Mouse (Mus musculus) thymus, postnatal 36 days (tissue): ENCODE results near the gene Eml6.
"Not testable (repeated sequence)": the region's sequence is repeated elsewhere in the genome, so short reads cannot be mapped to it uniquely, and the experiment has no call there.

ENCODE experiments used
- DNase-seq, 2 experiments: peaks; one replicate each; pipeline ENCODE4 v3.0.0; 2022; ENCODE audit warnings: mixed read lengths in 2 of 2

Gene Eml6

DNA sequence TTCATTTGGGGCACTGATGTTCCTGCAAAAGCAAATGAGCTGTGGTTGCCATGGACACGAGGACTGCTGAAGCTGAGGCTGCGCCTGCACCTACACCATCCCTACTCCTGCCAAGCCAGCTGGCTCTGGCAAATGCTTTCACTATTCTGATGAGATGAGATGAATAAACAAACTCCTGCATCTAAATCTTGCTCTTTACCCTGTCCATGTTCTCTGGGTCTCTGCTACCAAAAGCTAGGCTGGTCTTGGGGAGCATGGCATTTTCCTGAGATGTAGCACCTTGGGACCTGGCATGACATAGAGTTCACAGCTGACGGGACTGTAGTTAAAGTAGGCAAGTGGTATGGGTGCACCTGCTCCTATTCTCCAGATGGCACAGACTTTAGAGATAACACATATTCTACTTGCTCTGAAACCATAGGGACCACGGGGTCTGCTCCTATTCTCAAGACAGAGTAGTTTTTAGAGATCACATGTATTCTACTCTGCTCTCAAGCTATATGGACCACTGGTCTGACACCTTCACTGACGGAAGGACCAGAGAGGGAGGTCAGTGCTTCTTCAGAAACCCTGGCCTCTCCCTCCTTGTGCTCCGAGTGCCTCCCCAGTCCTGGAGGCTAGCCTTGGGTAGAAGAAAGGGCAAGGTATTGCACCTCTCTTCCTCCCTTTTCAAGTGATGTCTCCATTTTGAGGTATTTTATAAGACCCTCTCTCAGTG, 236.8 kb downstream of the Eml6 start:
- DNase-seq, result no peak

DNA sequence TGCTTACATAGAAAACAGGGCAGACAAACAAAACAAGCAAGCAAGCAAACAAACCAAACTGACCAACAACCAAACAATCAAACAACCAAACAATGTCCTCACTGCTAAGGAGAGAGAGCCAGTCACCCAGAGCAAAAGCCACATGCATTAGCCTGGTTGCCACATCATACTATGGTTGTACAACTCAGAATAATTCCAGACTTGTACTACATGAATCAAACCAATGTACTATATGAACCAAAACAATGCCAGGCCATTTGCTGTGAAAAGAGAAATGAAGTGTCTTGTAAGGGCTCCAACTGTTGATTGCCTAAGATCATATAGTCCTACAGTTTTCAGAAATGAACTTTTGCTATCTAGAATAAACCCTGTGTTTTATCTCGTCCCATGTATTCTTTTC, 237.3 kb downstream of the Eml6 start:
- DNase-seq, result no peak

DNA sequence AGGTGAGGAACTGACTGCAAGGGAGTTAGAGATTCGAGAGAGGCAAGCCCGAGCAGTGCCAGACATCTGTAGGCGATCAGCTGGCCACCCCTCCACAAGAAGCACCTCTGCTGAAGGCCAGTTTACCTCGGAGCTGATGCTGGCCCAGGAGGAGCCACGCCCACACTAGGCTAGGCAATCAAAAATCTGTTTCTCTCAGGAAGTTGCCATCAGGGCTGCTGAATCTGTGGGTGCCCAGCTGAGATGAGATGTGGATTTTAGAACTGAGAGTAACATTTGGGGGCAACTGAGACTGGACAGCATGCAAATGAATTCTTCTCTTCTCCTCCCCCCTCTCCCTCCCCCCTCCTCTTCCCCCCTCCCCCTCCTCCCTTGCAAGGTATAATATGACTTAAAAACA, 238.4 kb downstream of the Eml6 start:
- DNase-seq, result no peak

DNA sequence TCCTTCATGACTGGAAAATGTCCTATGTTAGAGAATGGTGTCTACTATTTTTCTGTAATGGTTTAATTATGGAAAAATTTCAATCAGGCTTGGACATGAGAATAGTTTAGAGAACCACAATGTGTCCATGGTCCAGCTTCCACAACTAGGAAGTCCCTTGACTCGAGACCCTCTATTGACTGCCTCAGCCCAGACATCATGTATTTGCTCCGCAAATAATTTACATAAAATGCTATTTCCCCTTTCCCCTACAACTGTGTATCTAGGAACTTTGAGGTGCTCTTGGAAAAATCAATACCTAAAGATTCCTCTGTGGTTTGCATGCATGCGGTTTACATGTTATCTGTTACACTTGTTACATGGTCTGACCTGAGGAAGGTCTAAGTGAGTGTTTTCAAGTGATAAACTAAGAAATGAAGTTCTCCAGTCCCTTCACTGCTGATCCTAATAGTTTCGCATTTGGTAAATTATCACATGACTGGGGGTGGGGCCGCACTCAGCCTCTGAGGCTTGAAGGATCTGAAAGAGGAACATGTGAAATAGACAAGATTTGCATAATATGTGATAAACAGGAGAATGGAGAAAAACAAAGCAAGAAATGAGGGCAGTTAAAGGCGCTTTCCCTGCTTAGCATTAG, 239.1 kb downstream of the Eml6 start:
- no peak for DNase-seq

DNA sequence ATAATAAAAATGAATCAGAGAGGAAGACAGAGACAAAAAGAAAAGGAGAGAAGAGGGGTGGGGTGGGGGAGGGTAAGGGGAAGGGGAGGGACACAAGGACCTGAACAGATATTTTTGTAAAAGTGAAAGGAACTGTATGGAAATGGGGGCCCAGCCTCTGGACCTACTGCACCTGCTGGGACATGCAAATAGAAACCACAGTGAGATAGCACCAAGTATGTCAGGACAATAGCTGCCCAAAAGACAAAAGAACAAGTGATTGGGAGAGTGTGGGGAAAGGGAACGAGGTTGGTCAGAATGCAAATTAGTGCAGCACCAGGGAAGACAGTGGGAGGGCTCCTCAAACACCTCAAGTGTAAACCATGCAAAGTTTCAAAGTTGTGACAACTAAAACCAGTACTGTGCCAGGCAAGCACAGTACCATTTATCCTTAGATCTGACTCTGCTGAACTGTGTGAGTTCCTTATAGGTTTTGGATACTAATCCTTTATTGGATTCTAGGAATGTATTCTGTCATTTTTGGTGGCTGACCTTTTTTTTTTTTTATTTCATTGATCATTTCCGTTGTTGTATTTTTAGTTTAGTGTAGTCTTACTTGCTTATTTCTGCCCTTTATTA, 246.3 kb downstream of the Eml6 start:
- DNase-seq, result no peak

DNA sequence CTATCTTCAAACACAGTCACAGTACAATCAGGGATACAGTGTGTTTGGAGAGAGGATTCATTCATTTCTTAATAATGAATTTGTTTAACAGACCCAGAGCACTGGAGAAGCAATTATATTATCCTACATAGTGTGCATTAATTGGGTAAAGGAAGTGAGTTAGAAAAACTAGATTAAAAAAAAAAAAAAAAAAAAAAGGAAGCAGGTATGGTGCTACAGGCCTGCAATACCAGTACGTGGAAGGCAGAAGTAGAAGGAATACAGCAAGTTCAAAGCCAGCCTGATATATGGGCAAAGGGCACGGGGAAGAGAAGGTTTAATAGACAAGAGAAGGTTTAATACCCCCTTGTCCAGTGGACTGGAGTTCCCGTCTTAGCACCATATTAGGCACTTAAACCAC, 246.9 kb downstream of the Eml6 start:
- DNase-seq, result no peak

DNA sequence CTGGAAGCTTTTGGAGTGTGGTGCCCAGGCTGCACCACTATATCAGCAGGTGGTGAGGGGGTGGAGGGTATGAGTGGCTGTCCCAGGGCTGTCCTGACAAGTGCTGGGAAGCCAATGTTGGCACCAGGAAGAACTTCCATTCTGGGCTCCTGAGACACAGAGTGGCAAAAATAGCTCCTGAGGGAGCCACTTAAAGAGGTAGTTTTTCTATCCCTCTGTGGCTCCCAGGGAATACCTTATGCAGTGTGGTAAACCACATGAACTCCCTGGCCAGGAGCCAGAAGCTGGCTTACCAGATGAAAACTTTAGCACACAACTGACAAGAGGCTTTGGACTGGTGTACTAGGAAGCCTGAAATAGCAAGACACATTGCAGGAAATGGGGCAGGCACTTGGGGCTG, 247.9 kb downstream of the Eml6 start:
- DNase-seq, result no peak

DNA sequence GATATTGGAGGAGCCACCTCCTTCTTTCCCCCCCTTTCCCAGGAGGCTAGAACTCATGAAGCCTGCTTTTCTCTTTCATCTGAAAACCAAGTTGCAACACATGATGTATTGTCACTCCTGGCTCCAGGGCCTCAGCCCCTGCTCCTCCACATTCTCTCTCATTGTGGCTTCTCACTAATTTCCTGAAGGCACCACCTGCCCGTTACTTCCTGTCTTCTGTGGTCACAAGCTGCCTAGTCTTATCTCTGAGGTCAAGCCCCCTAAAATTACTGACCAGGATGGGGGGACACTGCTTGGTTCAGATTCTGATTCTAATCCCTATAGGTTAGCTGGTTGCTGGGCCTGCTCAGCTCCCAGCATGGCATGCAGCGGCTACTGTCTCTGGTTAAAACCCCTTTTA, 251.1 kb downstream of the Eml6 start:
- no peak for DNase-seq

DNA sequence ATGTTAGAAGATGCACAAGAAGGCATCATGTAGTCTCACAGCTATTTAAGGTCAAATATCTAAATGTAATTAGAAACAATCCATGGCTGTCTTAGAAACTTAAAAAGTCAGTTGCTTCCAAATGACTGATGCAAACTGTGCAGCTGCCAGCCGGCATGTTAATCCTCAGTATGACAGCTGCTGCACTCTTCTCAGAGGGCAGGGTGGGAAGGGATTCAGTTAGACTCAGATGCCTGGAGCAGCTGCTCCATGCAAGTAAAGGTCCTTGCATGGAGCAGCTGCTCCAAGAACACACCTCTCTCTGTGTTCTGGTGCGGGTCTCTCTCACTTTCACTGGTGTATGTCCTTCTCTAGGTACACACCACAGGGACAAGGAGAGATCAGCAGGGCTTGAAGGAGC, 251.5 kb downstream of the Eml6 start:
- no peak for DNase-seq

DNA sequence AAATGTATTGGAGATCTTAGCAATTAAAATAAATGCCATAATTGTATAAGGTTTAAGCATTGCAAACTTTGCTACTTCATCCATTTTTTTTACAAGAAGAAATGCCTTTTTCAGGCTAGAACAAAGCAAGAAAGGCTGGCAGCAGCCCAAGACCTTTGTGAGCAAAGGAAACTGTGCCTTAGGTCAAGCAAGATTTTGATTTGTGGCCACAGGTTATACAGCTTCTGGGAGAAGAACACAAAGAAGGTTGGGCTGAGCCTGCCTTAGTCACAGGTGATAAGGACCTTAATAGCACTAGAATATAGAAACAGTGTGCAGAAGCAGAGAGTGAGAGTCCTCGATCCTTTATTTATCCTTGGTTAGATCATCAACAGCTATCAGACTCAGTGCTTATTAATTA, 253.6 kb downstream of the Eml6 start:
- DNase-seq, result no peak

DNA sequence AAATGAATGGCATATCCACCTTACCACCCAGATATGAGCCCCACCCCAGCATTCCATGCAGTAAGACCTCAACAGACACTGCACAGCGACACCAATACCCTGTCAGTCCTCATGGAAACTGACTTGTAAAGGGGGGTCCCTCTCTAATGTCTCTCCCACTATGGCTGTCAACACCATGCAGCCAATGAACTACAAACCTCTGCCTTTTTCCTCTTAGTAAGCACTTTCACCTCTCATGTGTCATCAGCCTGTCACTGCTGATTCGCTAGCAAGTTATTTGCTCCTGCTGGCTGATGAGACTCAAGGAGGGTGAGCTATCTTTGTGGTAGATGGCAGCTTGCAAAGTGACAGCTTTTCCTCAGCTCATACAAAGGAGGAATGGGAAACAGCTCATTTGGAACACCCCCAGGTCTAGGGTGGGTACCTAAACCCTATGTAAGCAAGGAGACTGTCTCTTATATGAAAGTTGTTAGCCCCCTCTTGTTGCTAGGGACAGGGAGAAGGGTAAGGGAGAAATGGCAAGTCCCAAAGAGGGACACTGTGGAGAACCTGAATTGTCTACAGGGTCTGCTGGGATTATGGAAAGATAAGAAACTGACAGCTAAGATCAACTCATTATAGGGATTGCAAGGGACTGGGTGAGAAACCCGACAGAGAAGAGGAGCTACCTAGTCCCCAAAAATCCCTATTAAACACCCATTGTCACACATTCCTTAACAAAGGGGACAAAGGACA, 255.0 kb downstream of the Eml6 start:
- no peak for DNase-seq

DNA sequence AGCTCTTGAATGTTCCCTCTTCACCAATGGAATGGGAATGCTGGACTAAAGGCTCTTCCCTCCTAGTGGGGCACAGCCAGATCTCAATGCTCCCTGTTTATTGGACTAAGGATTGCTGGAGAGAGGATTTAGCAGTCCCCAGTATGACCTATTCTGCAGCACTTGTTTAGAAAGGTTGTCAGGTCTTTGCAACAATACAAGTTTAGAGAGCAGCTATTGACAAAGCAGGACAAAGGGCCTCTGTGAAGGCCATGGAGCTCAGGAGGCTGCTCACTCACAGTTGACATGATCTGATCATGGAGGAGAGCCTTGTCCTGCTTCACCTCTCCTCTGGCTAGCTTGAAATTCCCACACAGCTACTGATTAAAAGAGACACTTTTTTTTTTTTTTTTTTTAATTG, 257.3 kb downstream of the Eml6 start:
- DNase-seq, result no peak

DNA sequence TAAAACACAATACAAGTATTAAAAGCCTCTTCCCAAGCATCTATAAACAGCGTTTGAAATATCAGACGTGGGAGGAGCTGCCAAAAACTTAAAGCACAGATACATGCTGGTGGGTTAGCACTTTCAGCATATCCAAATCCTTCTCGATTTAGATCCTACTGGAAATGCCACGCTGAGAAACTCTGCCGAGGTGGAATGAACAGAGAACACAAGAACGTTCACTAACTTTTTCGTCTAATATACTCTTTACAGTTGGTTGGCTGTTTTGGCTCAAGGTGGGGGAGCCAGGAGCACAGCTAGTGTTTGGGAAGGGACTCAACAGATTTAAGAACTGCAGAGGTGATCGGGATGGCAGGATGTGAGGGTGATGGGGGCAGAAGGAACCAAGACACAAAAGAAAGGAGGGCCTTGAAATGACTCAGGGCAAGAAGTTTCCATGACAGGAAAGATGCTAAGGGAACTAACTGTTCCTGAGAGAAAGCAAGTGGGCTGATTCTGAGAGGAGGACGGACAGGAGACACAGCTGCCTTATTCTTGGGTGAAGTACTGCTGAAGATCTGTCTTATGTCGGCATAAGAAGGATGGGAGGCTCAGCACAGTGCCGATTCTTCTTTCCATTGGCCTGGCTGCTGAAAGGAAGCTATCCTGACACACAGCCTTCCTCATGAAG, 259.4 kb downstream of the Eml6 start:
- no peak for DNase-seq

DNA sequence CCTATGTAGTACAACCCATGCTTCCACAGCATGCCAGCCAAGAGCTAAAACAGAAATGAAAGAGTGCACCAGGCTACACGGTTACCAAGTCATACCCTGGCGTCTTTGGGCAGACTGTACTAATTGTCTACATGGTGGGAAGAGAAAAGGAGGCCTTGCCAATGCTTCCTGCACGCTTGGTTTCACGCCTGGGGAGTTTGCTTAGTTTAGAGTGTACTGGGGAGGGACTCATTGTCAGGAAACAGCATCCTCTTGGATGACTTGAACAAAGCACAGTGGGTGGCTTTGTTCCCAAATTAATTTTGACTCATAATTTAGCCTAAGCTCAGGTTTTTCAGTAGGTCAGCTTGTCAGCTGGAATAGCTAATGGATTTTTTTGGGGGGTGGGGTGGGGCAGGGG, 260.8 kb downstream of the Eml6 start:
- no peak for DNase-seq

DNA sequence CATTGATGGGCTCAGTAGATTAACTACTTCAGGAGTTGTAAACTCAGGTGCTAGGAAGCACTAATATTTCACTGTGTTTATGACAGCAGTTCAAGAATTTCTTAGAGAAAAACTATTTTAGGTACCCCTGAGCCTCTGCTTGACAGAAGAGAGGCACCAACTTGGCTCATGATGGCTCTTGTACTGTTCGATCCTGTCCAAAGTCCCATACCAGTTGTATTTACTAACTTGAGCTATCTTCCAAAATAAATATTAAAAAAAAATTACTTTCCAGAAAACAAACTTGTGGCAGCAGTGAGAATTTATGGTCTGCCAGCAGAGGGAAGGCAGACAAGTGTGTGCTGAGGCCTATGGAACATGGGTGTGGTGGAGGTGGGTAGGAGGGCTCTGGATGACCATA, 263.1 kb downstream of the Eml6 start:
- no peak for DNase-seq

DNA sequence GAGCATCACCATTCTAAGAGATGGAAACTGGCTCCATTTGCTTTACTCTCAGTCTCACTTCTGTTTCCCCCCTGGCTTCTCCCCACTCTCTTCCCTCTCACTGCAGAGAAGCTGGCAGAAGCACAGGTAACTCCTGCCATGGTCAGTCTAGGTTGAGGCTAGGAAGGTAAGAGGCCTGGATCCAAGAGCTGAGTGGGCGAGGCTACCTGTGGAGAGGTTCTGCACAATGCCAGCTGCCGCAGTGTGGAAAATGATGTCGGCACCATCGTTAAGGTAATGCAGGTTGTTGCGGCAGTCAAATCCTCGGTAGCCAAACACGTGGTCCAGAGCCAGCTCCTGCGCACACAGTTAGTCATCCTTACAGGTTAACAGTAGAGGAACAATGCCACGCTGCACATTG, 264.4 kb downstream of the Eml6 start:
- DNase-seq, result no peak

DNA sequence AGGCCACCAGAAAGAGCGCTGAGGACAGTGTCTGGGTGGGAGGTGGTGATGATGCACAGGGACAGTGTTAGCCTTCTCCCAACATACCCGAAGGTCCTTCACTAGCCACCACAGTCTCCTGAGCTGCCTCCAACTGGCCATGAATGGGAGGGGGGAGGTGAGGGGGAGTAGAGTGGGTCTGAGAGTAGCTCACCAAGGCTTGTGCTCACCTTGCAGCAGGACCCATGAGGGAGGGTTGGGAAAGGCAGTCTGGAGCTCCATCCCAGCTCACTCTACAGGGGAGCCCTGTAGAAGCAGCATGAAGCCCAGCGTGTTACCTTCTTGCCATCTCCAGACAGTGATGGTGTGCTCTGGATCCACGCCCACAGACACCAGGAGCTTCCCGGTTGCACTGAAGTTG, 267.2 kb downstream of the Eml6 start:
- DNase-seq, result no peak

DNA sequence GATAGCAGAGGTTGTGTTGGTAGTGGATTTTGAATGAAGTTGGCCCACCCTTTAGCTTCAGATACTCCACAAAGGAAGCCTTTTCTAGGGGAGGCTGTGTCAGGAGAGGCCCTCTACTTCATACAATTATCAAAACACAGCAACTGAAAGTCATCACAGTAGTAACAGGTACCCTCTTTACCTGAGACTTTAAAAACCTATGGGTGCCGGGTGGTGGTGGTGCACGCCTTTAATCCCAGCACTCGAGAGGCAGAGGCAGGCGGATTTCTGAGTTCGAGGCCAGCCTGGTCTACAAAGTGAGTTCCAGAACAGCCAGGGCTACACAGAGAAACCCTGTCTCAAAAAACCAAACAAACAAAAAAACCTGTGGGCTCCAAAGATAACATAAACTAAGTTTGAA, 269.8 kb downstream of the Eml6 start:
- not testable (repeated sequence) for DNase-seq

DNA sequence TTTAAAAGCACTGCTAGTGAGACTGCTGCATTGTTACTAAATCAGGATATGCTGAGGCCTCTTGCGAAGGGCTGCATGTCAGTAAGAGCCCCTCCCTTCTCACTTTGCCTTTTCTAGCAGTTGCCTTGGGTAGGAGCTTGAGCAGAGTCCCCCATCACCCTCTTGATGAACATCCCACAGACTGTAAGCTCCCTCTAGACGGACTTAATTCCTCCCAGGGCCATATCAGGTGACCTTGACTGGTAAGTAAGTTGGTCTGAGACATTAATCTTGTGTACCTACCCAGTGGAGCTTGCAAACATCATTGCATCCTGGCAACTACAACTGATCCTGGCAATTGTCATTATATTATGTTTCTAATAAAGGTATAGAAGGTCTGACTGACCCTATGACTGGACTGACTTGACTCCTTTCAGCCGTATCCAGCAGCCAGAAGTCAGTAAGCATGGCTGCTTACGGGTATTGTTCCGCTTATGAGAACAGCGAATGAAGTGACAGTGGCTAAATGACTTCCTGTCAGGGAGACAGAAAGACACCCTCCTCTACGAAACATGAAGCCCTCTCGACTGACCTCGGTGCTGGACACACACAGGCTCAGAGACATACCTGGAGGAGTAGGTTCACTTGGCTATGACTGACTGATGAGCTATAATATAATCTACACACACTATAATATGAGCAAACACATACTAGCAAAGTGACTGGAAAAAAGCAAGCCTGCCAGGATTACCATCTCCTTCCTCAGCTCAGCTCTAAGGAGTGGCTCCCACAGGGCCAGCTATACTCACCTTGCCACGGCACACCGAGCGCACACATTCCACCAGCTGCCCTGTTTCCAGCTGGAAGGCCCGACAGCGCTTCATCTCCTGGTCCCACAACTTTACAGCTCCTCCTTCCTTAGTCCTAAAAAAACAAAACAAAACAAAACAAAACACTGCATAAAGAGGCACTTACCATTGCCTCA, 273.9 kb downstream of the Eml6 start:
- DNase-seq, result no peak

DNA sequence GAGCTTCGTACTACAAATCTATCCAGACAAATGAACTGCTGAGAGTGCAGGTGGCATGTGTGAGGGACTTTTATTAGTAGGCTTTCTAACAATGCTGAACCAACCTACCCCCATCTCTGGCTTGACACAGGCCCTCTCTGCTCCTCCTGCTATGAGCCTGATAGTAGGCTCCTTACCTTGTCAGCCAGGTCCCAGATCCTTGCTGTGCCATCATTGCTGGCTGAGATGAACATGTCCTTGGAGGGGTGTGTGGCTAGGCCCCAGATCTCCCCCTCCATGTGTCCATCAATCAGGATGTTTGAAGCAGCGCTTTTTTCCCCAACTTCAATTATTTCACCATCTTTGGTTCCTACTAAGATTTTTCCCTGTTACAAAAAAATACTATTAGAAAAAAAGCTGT, 274.8 kb downstream of the Eml6 start:
- DNase-seq, result no peak

DNA sequence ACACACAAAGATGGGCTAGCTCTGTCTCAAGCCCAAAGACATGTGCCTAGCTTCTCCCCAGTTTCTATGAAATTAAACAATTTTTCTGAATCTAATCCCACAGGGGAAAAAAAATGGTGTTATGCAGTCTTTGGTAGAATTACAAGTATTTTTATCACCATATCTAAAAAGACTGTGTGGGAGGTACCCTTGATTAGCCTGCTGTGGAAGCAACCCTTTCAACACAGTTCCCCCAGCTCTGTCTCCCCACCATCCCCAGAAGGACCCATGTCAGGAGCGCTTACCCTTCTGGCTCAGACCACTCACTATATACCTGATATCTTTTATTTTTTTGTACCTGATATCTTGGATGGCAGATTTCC, 276.4 kb downstream of the Eml6 start:
- DNase-seq, result no peak
